Mouse (Mus musculus) heart, adult 8-10 months (tissue): Measurements from ENCODE around the gene Fgfr4. TPM values are rescaled to one million over a fixed set of nuclear protein-coding genes. Genes with fewer than 3 reads are reported as not detected.

Source experiments
- DNase-seq: peaks from one replicate; pipeline ENCODE4 v3.0.0; 2022; ENCODE audit warnings: low spot score
- total RNA-seq, 4 experiments: library from RNA; stranded (reverse); gene quantifications; 2 replicates each; pipeline ENCODE4 v1.2.4; 2022

Fgfr4 gene
- total RNA-seq, 4 experiments from 2014 or later, result 0.16 to 0.29 (median 0.28) TPM; not detected in 1

DNA sequence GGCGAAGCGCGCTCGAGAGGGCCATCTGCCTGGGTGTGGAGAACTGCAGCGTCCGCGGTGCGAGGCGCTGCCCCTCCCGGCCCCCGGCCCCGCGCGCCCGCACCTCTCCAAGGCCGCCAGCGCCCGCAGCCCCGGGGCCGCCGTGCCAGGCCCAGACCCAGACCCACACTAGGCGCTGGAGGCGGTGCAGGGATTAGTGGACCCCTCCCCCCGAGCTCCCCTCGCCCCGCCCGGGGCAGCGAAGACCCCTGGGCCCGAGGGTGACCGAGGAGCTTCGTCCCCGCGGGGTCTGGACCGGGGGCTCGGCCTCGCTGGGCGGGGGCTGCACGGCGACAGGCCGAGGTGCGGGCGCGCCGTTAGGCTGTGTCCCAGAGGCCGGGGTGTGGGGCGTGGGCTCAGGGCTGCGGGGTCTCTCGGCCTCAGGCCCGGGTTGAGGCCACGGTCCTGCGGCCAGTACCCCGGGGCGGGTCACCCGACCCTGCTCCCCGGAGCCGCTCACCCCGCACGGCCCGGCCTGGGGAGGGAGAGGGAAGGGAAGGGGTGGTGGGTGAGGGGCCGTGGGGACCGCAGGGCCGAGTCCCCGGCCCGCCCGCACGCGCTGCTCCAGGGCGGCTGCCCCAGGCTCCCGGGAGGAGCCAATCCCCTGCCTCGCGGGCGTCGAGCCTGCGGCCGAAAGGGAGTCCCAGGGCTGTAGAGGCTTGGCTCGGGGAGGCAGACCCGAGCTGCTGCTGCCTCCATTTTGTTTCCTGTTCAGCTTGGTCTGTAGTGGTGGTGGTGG is 57.9 kb downstream of the Fgfr4 start:
- DNase-seq, result peak; percentile 25

DNA sequence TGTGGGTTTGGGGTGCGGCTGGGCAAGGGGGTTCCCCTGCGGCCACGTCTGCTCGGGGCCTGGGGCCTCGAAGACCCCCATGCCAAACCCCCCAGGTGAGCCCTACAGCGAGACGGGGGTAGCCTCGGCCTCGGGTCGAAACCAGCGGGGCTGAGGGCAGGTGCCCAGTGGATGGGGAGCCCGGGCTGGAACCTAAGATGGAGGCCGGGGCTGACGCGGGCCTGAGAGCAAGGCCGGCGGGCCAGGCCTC is 58.5 kb downstream of the Fgfr4 start:
- DNase-seq, result peak; percentile 68

DNA sequence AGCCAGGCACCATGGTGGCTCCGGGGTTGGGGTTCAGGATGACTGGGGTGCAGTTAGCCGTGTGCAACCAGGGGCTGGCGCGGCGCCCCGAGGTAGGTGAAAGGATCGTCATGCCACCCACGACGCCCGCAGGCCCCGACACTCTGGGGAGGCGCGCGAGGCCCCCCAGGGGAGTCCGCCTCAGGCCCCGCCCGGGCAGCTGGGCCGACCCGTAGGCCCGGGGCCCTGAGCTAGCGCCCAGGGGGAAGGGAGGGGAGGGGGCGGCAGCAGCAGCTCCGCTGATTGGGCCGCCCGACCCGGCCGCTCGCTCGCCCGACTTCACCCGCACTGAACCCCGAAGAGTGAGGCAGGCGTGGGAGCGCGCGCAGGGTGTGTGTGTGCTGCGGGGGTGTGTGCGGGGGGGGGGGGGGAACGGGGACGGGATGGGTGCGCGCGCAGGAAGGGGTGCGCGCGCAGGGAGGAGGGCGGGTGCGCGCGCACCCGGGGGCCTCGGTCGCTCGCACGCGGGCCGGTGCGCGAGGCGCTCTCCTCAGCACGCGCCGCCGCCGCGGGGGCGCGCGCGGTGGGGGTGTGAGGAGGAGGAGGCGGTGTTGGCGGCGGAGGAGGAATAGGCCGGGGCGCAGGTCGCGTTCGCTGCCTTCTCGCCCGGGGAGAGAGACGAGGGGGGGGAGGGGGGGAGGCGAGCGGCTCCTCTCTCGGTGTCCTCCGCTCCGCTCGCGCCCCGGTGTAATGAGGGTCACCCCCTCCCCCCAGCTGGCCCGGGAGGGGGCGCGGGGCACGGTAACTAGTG is 59.0 kb downstream of the Fgfr4 start:
- DNase-seq, result peak; percentile 73

GRCm38 (mm10) chr13:55212011-55212360 is 59.5 kb downstream of the Fgfr4 start:
- DNase-seq, result peak; percentile 11

DNA sequence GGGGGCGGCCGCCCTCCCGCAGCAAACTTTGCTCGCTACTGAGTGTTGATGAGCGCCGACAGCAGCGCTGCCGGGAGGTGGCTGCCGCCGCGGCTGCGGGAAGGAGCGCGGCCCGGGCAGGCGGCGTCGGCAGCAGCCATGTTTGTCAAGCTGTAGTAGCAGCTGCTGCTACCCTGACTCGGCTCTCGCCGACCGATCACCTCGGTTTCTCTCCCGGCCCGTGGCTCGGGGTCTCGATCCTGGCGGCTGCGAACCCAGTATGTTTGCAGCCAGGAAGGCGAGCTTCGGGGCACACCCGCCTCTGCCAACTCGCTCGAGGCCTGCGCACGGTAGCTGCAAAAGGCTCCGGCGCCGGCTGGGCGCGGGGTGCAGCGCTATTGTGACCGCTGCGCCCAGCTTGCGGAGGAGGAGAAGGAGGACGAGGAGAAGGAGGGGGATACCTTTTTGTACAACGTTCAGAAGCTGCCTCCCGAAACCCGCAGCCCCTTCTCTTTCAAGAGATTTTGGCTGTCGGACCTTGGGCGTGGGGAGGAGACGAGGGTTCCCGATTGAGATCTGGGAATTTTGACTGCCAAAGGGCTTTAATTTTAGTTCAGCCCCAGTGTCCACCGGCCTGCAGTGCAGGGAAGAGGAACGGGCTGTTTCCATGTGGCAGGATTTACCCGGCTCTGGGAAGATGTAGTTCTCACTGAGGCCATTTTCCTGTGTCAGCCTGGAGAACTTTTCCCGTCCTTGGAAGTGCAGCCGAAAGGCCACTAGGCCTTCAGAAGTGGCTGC is 60.1 kb downstream of the Fgfr4 start:
- DNase-seq, result peak; percentile 53

GRCm38 (mm10) chr13:55213138-55213806 is 60.8 kb downstream of the Fgfr4 start:
- DNase-seq, result no peak

Other genes with a start within 250 kb of the Fgfr4 start
- 1 to 10 TPM in 2 of 4 experiments, under 1 TPM in 2; 0.80 to 1.7 (median 0.98) TPM for gene Unc5a, start 203.2 kb upstream of the Fgfr4 start, total RNA-seq
- gene Hk3, start 131.3 kb upstream of the Fgfr4 start, total RNA-seq, result 1 to 10 TPM in 1 of 4 experiments, under 1 TPM in 3; 0.83 to 1.1 (median 0.85) TPM
- 10 to 100 TPM; 15.6 to 21.3 (median 20.1) TPM for gene Uimc1, start 52.3 kb upstream of the Fgfr4 start, total RNA-seq
- 10 to 100 TPM; 17.6 to 31.3 (median 22.5) TPM for gene Zfp346, start 47.3 kb upstream of the Fgfr4 start, total RNA-seq
- not detected for gene Gm17617, start 19.1 kb upstream of the Fgfr4 start, total RNA-seq
- 10 to 100 TPM; 47.2 to 55.1 (median 51.9) TPM for gene Nsd1, start 57.1 kb downstream of the Fgfr4 start, total RNA-seq
- 10 to 100 TPM; 31.4 to 47.5 (median 39.6) TPM for gene Prelid1, start 167.9 kb downstream of the Fgfr4 start, total RNA-seq
- gene Rab24, start 169.3 kb downstream of the Fgfr4 start, total RNA-seq, result 10 to 100 TPM; 29.4 to 47.1 (median 38.3) TPM
- gene Mxd3, start 177.2 kb downstream of the Fgfr4 start, total RNA-seq, result under 1 TPM in 2 of 4 experiments, not detected in 2; 0.46 to 0.97 TPM
- 10 to 100 TPM; 50.1 to 52.8 (median 51.7) TPM for gene Lman2, start 210.1 kb downstream of the Fgfr4 start, total RNA-seq
- gene Rgs14, start 217.1 kb downstream of the Fgfr4 start, total RNA-seq, result under 1 TPM; 0.19 to 0.80 (median 0.41) TPM
- not detected for gene Slc34a1, start 245.5 kb downstream of the Fgfr4 start, total RNA-seq